Mouse (Mus musculus) embryonic facial prominence, embryonic 14.5 days (tissue): ENCODE results near the gene Ldb3. TPM values are rescaled to one million over a fixed set of nuclear protein-coding genes. Genes with fewer than 3 reads are reported as not detected.

Experiments
- ATAC-seq: fragments of 200-750 bp; cut with Nextera tagmentation; 2 replicates; pipeline ENCODE4 v1.8.0; 2017; ENCODE audit warnings: low read depth, moderate number of reproducible peaks, moderate TSS enrichment
- DNase-seq: peaks from one replicate; pipeline ENCODE4 v3.0.0-alpha.2; 2015; ENCODE audit warnings: low spot score
- H3K27ac ChIP-seq: fragments of 300-500 bp; sonication (generic); replicated peaks from 2 replicates; pipeline ENCODE4 v1.5.1; 2014; ENCODE audit warnings: low read depth, mild to moderate bottlenecking, low read length, moderate library complexity
- H3K27me3 ChIP-seq: fragments of 300-500 bp; sonication (generic); replicated peaks from 2 replicates; pipeline ENCODE4 v1.6.1; 2014; ENCODE audit warnings: low read length; ENCODE audit not compliant: control insufficient read depth, insufficient read depth
- H3K36me3 ChIP-seq: fragments of 300-500 bp; sonication (generic); 2 replicates; pipeline ENCODE4 v1.6.1; 2014; ENCODE audit warnings: low read length, mixed read lengths; ENCODE audit not compliant: control insufficient read depth, insufficient read depth
- H3K4me1 ChIP-seq: fragments of 300-500 bp; sonication (generic); 2 replicates; pipeline ENCODE4 v1.6.1; 2014; ENCODE audit warnings: antibody characterized with exemption, low read length; ENCODE audit not compliant: control insufficient read depth, insufficient read depth
- H3K4me2 ChIP-seq: fragments of 300-500 bp; sonication (generic); 2 replicates; pipeline ENCODE4 v1.6.1; 2014; ENCODE audit warnings: low read depth, mild to moderate bottlenecking, low read length, moderate library complexity, mixed read lengths
- H3K4me3 ChIP-seq: fragments of 300-500 bp; sonication (generic); 2 replicates; pipeline ENCODE4 v1.5.1; 2014; ENCODE audit warnings: low read depth, mild to moderate bottlenecking, low read length
- H3K9ac ChIP-seq: fragments of 300-500 bp; sonication (generic); 2 replicates; pipeline ENCODE4 v1.6.1; 2014; ENCODE audit warnings: low read depth, mild to moderate bottlenecking, low read length, moderate library complexity, mixed read lengths
- H3K9me3 ChIP-seq: fragments of 300-500 bp; sonication (generic); 2 replicates; pipeline ENCODE4 v1.6.1; 2016; ENCODE audit warnings: low read length; ENCODE audit not compliant: control insufficient read depth
- WGBS: fragments of 180-500 bp; shearing (Covaris S2); extraction: QIAGEN DNeasy Blood & Tissue Kit; methylation state at CpG from one replicate; pipeline ENCODE4 v1.1.7; 2014; 5-methylcytosine and 5-hydroxymethylcytosine counted together
- polyA plus RNA-seq: library from polyadenylated mRNA; unstranded; fragments of >200 nt; fragmentation: Nextera tagmentation; extraction: Ambion mirVana; gene quantifications from 2 replicates; pipeline ENCODE4 v1.2.1, GENCODE M21; 2014

Ldb3 gene
- polyA plus RNA-seq, 1 experiment from 2014 or later: 86.4 TPM

DNA sequence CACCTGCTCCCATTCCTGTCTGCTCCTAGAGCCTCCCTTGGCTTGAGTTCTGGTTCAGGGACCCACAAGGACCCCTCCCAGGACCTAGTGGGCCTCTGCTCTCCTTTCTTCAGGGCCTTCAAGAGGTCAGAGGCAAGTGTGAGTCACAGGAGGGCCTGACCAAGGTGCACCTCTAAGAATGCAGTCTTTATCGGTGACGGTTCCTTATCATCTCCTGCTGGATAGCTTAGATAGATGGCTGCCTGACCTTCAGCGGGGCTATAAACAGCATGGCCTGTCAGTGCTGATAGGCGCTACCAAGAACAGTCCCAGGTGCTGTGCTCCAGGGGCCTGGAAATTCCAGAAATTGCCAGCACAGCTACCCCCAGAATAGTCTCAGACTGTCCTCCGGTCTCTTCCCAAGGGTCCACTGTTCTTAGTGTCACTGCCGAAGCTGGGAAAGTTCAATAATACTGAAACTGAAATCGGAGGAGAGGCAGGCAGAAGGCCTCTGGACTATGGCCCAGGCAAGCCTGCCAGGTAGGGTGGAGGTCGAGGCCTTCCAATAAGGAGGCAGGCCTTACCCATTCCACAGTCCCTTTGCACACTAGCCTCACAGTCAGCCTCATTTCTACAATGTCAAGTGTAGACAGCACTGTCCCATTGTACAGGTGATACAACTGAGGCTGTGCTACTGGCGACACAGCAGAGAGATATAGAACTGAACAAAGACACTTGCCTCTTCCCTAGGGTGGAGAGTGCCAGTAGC lies 3.0 kb downstream of the Ldb3 start:
- no peak for DNase-seq
- no peak overlapping the region for H3K4me3 ChIP-seq
- no peaks in the 10 kb centered on the region for H3K36me3 ChIP-seq
- no peaks in the 10 kb centered on the region for H3K4me1 ChIP-seq
- H3K27me3 ChIP-seq: no peaks in the 10 kb centered on the region
- ATAC-seq: no peak
- no peak overlapping the region for H3K27ac ChIP-seq
- WGBS: 87% methylated on average over 9 of the region's 9 CpGs
- no peak overlapping the region for H3K9ac ChIP-seq
- H3K9me3 ChIP-seq: no peaks in the 10 kb centered on the region
- H3K4me2 ChIP-seq: no peak overlapping the region

DNA sequence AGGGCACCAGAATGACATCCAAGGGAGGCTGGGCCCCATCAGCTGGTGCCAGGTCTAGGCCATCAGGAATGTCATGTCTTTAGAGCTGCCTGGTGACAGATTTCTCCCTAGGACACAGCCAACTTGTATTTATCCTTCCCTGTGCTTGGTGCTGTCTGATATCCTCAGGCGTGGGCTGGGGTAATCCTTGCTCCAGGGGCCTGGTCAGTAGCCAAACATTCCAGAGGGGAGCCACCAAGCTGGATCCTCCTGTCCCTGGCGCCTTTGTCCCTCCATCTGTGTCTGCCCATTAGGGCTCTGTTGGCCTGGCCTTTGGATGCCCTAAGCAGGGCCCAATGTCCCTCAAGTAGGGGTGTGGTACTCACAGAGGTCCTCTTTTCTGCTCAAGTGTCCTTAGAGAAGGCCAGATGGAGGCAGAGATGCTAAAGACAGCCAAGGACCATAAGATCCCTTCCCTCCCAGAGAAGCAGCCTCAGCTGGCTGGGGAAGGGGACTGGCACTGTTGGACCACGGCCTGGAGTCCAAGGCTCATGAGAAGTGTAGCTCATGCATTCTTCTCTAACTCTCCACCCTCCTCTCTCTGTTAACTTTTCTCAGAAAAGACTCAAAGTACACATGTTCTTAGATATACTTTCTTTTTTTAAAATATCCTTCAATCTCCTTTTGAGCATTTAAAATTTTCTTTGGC lies 5.6 kb downstream of the Ldb3 start:
- no peak overlapping the region for H3K27ac ChIP-seq
- H3K4me3 ChIP-seq: no peak overlapping the region
- H3K9ac ChIP-seq: no peak overlapping the region
- no peaks in the 10 kb centered on the region for H3K9me3 ChIP-seq
- 54% methylated on average over 3 of the region's 3 CpGs for WGBS
- no peaks in the 10 kb centered on the region for H3K36me3 ChIP-seq
- H3K27me3 ChIP-seq: no peaks in the 10 kb centered on the region
- H3K4me1 ChIP-seq: no peaks in the 10 kb centered on the region
- DNase-seq: no peak
- H3K4me2 ChIP-seq: no peak overlapping the region
- no peak; the same call in 1 of the 2 replicates for ATAC-seq

GRCm38 (mm10) chr14:34576858-34577257 lies 11.6 kb downstream of the Ldb3 start:
- H3K9me3 ChIP-seq: no peaks in the 10 kb centered on the region
- H3K9ac ChIP-seq: no peak overlapping the region
- no peak; the same call in 1 of the 2 replicates for ATAC-seq
- H3K4me3 ChIP-seq: no peak overlapping the region
- WGBS: 76% methylated on average over 4 of the region's 4 CpGs
- DNase-seq: no peak
- no peak overlapping the region for H3K4me2 ChIP-seq
- H3K36me3 ChIP-seq: no peaks in the 10 kb centered on the region
- no peaks in the 10 kb centered on the region for H3K4me1 ChIP-seq
- no peak overlapping the region for H3K27ac ChIP-seq
- H3K27me3 ChIP-seq: no peaks in the 10 kb centered on the region

DNA sequence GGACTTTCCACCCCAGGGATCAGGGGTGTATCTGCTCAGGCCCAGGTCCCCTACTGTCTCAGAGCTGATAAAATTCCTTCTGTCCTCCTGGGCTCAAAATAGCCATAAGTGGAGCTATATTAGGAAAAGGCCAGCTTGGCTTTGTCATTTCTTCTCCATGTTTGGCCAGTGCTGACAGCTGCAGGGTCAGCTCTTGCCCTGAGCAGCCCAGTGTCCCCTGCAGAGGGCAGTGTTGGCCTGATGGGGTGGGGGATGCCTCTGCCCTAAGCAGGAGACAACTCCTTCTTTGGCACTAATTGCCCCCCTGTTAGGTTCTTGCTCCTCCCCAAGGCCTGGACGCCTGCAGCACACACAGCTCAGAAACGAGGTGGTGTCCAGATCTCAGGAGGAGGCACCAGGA lies 14.4 kb downstream of the Ldb3 start:
- Histone ChIP-seq H3K27me3 (no peaks in the 10 kb centered on the region), H3K4me3 (no peak overlapping the region), H3K9me3 (no peaks in the 10 kb centered on the region), H3K9ac (no peak overlapping the region), H3K27ac (no peak overlapping the region), H3K36me3 (no peaks in the 10 kb centered on the region), H3K4me1 (peaks cover 9% of the 10 kb centered on the region; the same call in 1 of the 2 replicates), H3K4me2 (no peak overlapping the region)
- 54% methylated on average over 2 of the region's 2 CpGs for WGBS
- DNase-seq: no peak
- ATAC-seq: no peak

DNA sequence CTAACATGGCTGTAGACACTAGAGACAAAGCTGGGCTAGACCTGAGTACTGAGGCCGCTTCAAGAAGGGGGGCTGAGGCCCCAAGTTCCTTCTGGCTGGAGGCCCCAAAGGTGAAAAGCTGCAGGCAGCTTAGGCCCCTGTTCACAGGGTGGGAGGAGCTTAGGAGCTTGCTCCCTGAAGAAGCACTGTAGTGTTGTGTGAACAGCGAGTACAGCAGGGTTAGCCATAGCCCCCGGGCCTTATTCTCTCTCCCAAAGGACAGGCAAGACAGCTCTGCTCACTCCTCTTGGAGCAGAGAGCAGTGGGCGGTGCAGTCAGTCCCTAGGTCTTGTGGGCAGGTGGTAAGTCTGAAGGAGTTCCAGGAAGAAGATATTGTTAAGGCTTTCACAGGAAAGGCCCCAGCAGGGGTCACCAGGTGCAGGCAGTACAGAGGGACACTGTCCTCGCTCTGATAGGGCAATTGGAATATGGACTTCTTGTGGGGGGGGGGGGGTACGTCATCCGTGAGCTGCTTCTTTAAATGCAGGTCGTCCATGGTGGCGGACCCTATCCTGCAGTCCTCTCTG lies 15.1 kb downstream of the Ldb3 start:
- no peaks in the 10 kb centered on the region for H3K9me3 ChIP-seq
- H3K4me2 ChIP-seq: no peak overlapping the region
- H3K4me1 ChIP-seq: peaks cover 9% of the 10 kb centered on the region; the same call in 1 of the 2 replicates
- no peak for ATAC-seq
- no peak for DNase-seq
- H3K9ac ChIP-seq: no peak overlapping the region
- H3K27ac ChIP-seq: no peak overlapping the region
- H3K27me3 ChIP-seq: no peaks in the 10 kb centered on the region
- H3K4me3 ChIP-seq: no peak overlapping the region
- H3K36me3 ChIP-seq: no peaks in the 10 kb centered on the region
- 70% methylated on average over 9 of the region's 9 CpGs for WGBS

GRCm38 (mm10) chr14:34571610-34572387 lies 16.7 kb downstream of the Ldb3 start:
- ATAC-seq (no peak), DNase-seq (no peak)
- H3K9ac ChIP-seq: no peak overlapping the region
- H3K36me3 ChIP-seq: no peaks in the 10 kb centered on the region
- peaks cover 15% of the 10 kb centered on the region for H3K4me1 ChIP-seq
- no peak overlapping the region for H3K27ac ChIP-seq
- 82% methylated on average over 17 of the region's 17 CpGs for WGBS
- no peak overlapping the region for H3K4me2 ChIP-seq
- no peak overlapping the region for H3K4me3 ChIP-seq
- H3K9me3 ChIP-seq: no peaks in the 10 kb centered on the region
- no peaks in the 10 kb centered on the region for H3K27me3 ChIP-seq

DNA sequence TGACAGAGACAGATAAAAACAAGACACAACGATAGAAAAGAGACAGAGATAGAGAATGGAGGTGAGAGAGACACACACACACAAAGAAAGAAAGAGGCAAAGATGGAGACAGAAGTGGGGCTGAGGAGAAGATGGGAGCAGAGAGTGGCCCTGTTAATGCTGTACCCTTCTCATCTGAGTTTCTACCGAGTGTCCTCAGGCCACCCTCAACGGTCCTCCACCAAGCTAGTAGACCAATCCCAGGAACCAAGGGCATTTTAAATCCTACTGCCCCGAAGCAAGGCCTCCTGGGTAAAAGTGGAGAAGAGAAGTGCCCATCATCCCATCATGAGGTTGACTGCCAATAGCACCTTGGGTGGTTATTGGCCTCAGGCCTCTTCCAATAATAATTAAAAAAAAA lies 17.6 kb downstream of the Ldb3 start:
- WGBS: 80% methylated on average over 4 of the region's 4 CpGs
- no peak for DNase-seq
- Histone ChIP-seq H3K27ac (no peak overlapping the region), H3K9ac (no peak overlapping the region), H3K9me3 (no peaks in the 10 kb centered on the region), H3K4me3 (no peak overlapping the region), H3K27me3 (no peaks in the 10 kb centered on the region), H3K4me2 (no peak overlapping the region), H3K36me3 (no peaks in the 10 kb centered on the region), H3K4me1 (peaks cover 18% of the 10 kb centered on the region)
- no peak for ATAC-seq

GRCm38 (mm10) chr14:34570294-34570693 lies 18.2 kb downstream of the Ldb3 start:
- Histone ChIP-seq H3K27ac (no peak overlapping the region), H3K4me1 (peaks cover 24% of the 10 kb centered on the region), H3K9ac (no peak overlapping the region), H3K27me3 (no peaks in the 10 kb centered on the region), H3K4me3 (0 out of 2 replicates have a peak overlapping the region, but pooled peaks have one; percentile 26), H3K4me2 (peak overlapping the region; percentile 67), H3K9me3 (no peaks in the 10 kb centered on the region), H3K36me3 (no peaks in the 10 kb centered on the region)
- WGBS: 2% methylated on average over 6 of the region's 6 CpGs
- DNase-seq (peak; percentile 85), ATAC-seq (peak; percentile 78)
